Mouse (Mus musculus): Measurements from ENCODE around the gene Atp6v0a2. TPM values are rescaled to one million over a fixed set of nuclear protein-coding genes. Genes with fewer than 3 reads are reported as not detected.
"Not testable (repeated sequence)": the region's sequence is repeated elsewhere in the genome, so short reads cannot be mapped to it uniquely, and the experiment has no call there.

The Atp6v0a2 gene
- total RNA-seq, 1 experiment: 24.5 TPM

DNA sequence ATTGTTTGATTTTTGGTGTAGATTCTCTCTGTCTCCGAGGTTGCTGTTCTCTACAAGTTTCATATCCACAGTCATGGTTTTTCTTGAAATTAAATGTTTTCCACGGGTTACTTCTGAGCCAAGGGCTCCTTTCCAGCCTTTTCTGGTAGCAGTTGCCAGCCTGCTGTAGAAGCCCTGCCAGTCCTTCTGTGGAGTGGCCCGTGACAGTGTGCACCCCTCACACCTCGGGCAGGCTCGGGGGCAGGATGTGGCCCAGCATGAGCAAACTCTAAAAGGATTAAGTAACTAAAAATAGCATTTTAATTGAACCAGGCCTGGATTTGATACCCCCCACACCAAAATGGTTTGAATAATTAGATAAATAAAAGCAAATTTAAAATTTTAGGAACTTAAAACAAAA is 4.1 kb downstream of the Atp6v0a2 start:
- H3K4me1 ChIP-seq (ENCODE audit: control insufficient read depth in 2 of 2, insufficient read depth in 2 of 2, low read length in 2 of 2, poor library complexity in 1 of 2): peaks cover 0 to 3% of the 10 kb centered on the region in 2 experiments; a peak in 1 of 4 replicates
- DNase-seq (ENCODE audit: low read depth, low spot score): no peak
- no peak overlapping the region for H3K9ac ChIP-seq (ENCODE audit: insufficient read depth, low read depth, low read length, poor library complexity, severe bottlenecking)
- in situ Hi-C loops (cut with MboI; ENCODE audit: low sequenced_read_pairs in 2 of 2, unreplicated experiment in 2 of 2): no loop called here
- no peak overlapping the region for H3K27ac ChIP-seq (ENCODE audit: insufficient read depth, low read depth, low read length, poor library complexity, severe bottlenecking)
- TF ChIP-seq ZNF384 (IDR thresholded peaks at IDR 0.05; ENCODE audit: low read depth, low read length): no peak
- no peak for TF ChIP-seq HCFC1 (IDR thresholded peaks at IDR 0.05; ENCODE audit: borderline replicate concordance, insufficient read depth, low read length)
- no peak for TF ChIP-seq ZC3H11A (IDR thresholded peaks at IDR 0.05; ENCODE audit: borderline replicate concordance, low read depth, low read length)
- TF ChIP-seq MAFK (IDR thresholded peaks at IDR 0.05; ENCODE audit: insufficient read depth, low read depth, low read length): no peak
- TF ChIP-seq CHD2 (IDR thresholded peaks at IDR 0.05; ENCODE audit: low read depth, low read length): no peak
- no peaks in the 10 kb centered on the region for H3K9me3 ChIP-seq (ENCODE audit: control insufficient read depth, insufficient read depth, low read depth, low read length)
- H3K36me3 ChIP-seq (ENCODE audit: control insufficient read depth, insufficient read depth, low read length, poor library complexity, severe bottlenecking): peaks cover 3% of the 10 kb centered on the region; the same call in 1 of the 2 replicates
- H3K4me3 ChIP-seq (ENCODE audit: insufficient read depth in 1 of 2, low read depth in 1 of 2, low read length in 2 of 2, poor library complexity in 1 of 2, severe bottlenecking in 1 of 2): no peak overlapping the region

DNA sequence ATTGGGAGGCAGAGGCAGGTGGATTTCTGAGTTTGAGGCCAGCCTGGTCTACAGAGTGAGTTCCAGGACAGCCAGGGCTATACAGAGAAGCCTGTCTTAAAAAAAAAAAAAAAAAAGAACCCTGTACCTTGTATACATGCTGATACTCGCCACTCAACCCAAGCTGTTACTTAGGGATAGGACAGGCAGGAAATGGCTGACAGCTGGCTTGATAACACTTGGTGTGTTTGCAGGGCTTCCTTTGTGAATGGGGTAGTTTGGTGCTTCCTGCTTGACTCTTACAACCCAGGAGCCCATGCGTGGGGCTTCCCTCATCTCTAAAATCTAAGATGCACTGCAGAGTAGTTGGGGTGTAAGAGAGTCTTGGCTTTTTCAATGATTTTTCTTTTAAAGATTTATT is 5.0 kb downstream of the Atp6v0a2 start:
- Histone ChIP-seq H3K4me3 (ENCODE audit: insufficient read depth in 1 of 2, low read depth in 1 of 2, low read length in 2 of 2, poor library complexity in 1 of 2, severe bottlenecking in 1 of 2) (no peak overlapping the region), H3K27ac (ENCODE audit: insufficient read depth, low read depth, low read length, poor library complexity, severe bottlenecking) (no peak overlapping the region), H3K4me1 (ENCODE audit: control insufficient read depth in 2 of 2, insufficient read depth in 2 of 2, low read length in 2 of 2, poor library complexity in 1 of 2) (no peaks in the 10 kb centered on the region), H3K9me3 (ENCODE audit: control insufficient read depth, insufficient read depth, low read depth, low read length) (no peaks in the 10 kb centered on the region), H3K9ac (ENCODE audit: insufficient read depth, low read depth, low read length, poor library complexity, severe bottlenecking) (no peak overlapping the region), H3K36me3 (ENCODE audit: control insufficient read depth, insufficient read depth, low read length, poor library complexity, severe bottlenecking) (peaks cover 3% of the 10 kb centered on the region; the same call in 1 of the 2 replicates)
- in situ Hi-C loops (cut with MboI; ENCODE audit: low sequenced_read_pairs in 2 of 2, unreplicated experiment in 2 of 2): no loop called here
- no peak for TF ChIP-seq ZNF384 (IDR thresholded peaks at IDR 0.05; ENCODE audit: low read depth, low read length)
- TF ChIP-seq MAFK (IDR thresholded peaks at IDR 0.05; ENCODE audit: insufficient read depth, low read depth, low read length): no peak
- no peak for TF ChIP-seq ZC3H11A (IDR thresholded peaks at IDR 0.05; ENCODE audit: borderline replicate concordance, low read depth, low read length)
- no peak for TF ChIP-seq HCFC1 (IDR thresholded peaks at IDR 0.05; ENCODE audit: borderline replicate concordance, insufficient read depth, low read length)
- no peak for TF ChIP-seq CHD2 (IDR thresholded peaks at IDR 0.05; ENCODE audit: low read depth, low read length)
- no peak for DNase-seq (ENCODE audit: low read depth, low spot score)

DNA sequence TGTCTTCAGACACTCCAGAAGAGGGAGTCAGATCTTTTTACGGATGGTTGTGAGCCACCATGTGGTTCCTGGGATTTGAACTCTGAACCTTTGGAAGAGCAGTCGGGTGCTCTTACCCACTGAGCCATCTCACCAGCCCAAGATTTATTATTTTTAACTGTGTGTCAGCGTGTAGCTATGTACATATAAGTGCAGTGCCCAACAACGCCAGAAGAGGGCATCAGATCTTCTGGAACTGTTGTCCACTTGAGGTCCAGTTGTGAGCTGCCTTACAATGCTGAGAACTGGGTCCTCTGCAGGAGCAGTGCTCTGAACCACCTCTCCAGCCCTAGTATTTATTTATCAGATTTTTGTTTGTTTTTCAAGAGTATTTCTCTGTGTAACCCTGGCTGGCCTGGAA is 6.7 kb downstream of the Atp6v0a2 start:
- H3K9me3 ChIP-seq (ENCODE audit: control insufficient read depth, insufficient read depth, low read depth, low read length); H3K27ac ChIP-seq (ENCODE audit: insufficient read depth, low read depth, low read length, poor library complexity, severe bottlenecking); DNase-seq (ENCODE audit: low read depth, low spot score); H3K4me3 ChIP-seq (ENCODE audit: insufficient read depth in 1 of 2, low read depth in 1 of 2, low read length in 2 of 2, poor library complexity in 1 of 2, severe bottlenecking in 1 of 2); in situ Hi-C loops (cut with MboI; ENCODE audit: low sequenced_read_pairs in 2 of 2, unreplicated experiment in 2 of 2); H3K9ac ChIP-seq (ENCODE audit: insufficient read depth, low read depth, low read length, poor library complexity, severe bottlenecking); H3K4me1 ChIP-seq (ENCODE audit: control insufficient read depth in 2 of 2, insufficient read depth in 2 of 2, low read length in 2 of 2, poor library complexity in 1 of 2): not testable (repeated sequence)
- peaks cover 14% of the 10 kb centered on the region; the same call in 1 of the 2 replicates for H3K36me3 ChIP-seq (ENCODE audit: control insufficient read depth, insufficient read depth, low read length, poor library complexity, severe bottlenecking)

DNA sequence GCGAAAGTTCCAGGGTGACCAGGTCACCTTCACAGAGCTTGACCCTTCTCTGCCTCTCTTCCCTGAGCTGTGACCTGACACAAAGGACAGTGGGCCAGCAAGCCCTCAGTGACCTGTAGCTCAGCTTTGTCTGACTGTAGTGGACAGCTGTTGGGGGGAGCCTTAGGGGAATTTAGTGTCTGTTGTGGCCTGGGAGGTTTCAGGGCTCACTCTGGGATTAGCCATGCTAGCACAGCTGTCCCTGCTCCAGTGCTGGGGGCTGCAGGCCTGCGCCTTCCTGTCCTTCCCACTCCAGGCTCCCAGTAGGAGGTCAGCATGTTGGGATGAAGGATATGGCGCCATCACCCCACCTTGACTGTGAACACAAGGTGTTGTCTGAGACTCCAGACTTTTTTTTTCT is 7.8 kb downstream of the Atp6v0a2 start:
- Histone ChIP-seq H3K4me3 (ENCODE audit: insufficient read depth in 1 of 2, low read depth in 1 of 2, low read length in 2 of 2, poor library complexity in 1 of 2, severe bottlenecking in 1 of 2) (no peak overlapping the region), H3K9me3 (ENCODE audit: control insufficient read depth, insufficient read depth, low read depth, low read length) (no peaks in the 10 kb centered on the region), H3K27ac (ENCODE audit: insufficient read depth, low read depth, low read length, poor library complexity, severe bottlenecking) (no peak overlapping the region), H3K9ac (ENCODE audit: insufficient read depth, low read depth, low read length, poor library complexity, severe bottlenecking) (no peak overlapping the region), H3K36me3 (ENCODE audit: control insufficient read depth, insufficient read depth, low read length, poor library complexity, severe bottlenecking) (peaks cover 16% of the 10 kb centered on the region; the same call in 1 of the 2 replicates), H3K4me1 (ENCODE audit: control insufficient read depth in 2 of 2, insufficient read depth in 2 of 2, low read length in 2 of 2, poor library complexity in 1 of 2) (no peaks in the 10 kb centered on the region)
- in situ Hi-C loops (cut with MboI; ENCODE audit: low sequenced_read_pairs in 2 of 2, unreplicated experiment in 2 of 2): no loop called here
- DNase-seq (ENCODE audit: low read depth, low spot score): no peak
- TF ChIP-seq ZNF384 (IDR thresholded peaks at IDR 0.05; ENCODE audit: low read depth, low read length): no peak
- no peak for TF ChIP-seq MAFK (IDR thresholded peaks at IDR 0.05; ENCODE audit: insufficient read depth, low read depth, low read length)
- TF ChIP-seq ZC3H11A (IDR thresholded peaks at IDR 0.05; ENCODE audit: borderline replicate concordance, low read depth, low read length): no peak
- no peak for TF ChIP-seq HCFC1 (IDR thresholded peaks at IDR 0.05; ENCODE audit: borderline replicate concordance, insufficient read depth, low read length)
- no peak for TF ChIP-seq CHD2 (IDR thresholded peaks at IDR 0.05; ENCODE audit: low read depth, low read length)

DNA sequence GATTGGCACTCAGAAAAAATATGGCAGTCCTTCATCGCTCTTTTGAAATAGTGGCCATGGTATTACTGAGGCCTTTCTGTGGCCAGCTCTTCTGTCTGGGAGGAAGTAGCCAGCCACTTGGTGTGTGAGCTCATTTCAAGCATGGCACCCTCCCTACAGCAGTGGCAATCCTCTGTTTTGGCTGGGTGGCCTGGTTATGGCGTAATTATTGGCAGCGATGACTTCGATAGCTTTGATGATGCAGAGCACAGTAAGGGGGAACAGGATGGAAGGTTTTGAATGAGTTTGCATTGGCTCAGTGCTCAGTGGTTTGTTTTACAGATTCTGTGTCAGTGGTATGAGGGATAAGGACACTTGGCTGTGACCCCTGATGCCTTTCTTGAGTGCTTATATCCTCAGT is 8.3 kb downstream of the Atp6v0a2 start:
- Histone ChIP-seq H3K4me1 (ENCODE audit: control insufficient read depth in 2 of 2, insufficient read depth in 2 of 2, low read length in 2 of 2, poor library complexity in 1 of 2) (no peaks in the 10 kb centered on the region), H3K27ac (ENCODE audit: insufficient read depth, low read depth, low read length, poor library complexity, severe bottlenecking) (no peak overlapping the region), H3K9ac (ENCODE audit: insufficient read depth, low read depth, low read length, poor library complexity, severe bottlenecking) (no peak overlapping the region), H3K36me3 (ENCODE audit: control insufficient read depth, insufficient read depth, low read length, poor library complexity, severe bottlenecking) (peaks cover 21% of the 10 kb centered on the region; the same call in 1 of the 2 replicates), H3K9me3 (ENCODE audit: control insufficient read depth, insufficient read depth, low read depth, low read length) (no peaks in the 10 kb centered on the region), H3K4me3 (ENCODE audit: insufficient read depth in 1 of 2, low read depth in 1 of 2, low read length in 2 of 2, poor library complexity in 1 of 2, severe bottlenecking in 1 of 2) (no peak overlapping the region)
- no peak for DNase-seq (ENCODE audit: low read depth, low spot score)
- in situ Hi-C loops (cut with MboI; ENCODE audit: low sequenced_read_pairs in 2 of 2, unreplicated experiment in 2 of 2): no loop called here
- no peak for TF ChIP-seq HCFC1 (IDR thresholded peaks at IDR 0.05; ENCODE audit: borderline replicate concordance, insufficient read depth, low read length)
- no peak for TF ChIP-seq ZC3H11A (IDR thresholded peaks at IDR 0.05; ENCODE audit: borderline replicate concordance, low read depth, low read length)
- no peak for TF ChIP-seq MAFK (IDR thresholded peaks at IDR 0.05; ENCODE audit: insufficient read depth, low read depth, low read length)
- TF ChIP-seq ZNF384 (IDR thresholded peaks at IDR 0.05; ENCODE audit: low read depth, low read length): no peak
- no peak for TF ChIP-seq CHD2 (IDR thresholded peaks at IDR 0.05; ENCODE audit: low read depth, low read length)

Measured in ES-E14 (cell line).